Mouse (Mus musculus): ENCODE measurements around the gene Itprid1.
A peak's percentile ranks its signal among the peaks of the same experiment; 100 is the strongest.

Itprid1 gene

GRCm38 (mm10) chr6:55836650-55837320, at the start of gene Itprid1:
Itprid1 (plus strand) TSS chr6:55836895.
- DNase-seq (ENCODE audit: low spot score in 2 of 2) = no peak

- DNase-seq (ENCODE audit: low spot score in 2 of 2) = no peak
Measured at GRCm38 (mm10) chr6:55789557-55789956, 47.1 kb upstream of the Itprid1 start.

DNA sequence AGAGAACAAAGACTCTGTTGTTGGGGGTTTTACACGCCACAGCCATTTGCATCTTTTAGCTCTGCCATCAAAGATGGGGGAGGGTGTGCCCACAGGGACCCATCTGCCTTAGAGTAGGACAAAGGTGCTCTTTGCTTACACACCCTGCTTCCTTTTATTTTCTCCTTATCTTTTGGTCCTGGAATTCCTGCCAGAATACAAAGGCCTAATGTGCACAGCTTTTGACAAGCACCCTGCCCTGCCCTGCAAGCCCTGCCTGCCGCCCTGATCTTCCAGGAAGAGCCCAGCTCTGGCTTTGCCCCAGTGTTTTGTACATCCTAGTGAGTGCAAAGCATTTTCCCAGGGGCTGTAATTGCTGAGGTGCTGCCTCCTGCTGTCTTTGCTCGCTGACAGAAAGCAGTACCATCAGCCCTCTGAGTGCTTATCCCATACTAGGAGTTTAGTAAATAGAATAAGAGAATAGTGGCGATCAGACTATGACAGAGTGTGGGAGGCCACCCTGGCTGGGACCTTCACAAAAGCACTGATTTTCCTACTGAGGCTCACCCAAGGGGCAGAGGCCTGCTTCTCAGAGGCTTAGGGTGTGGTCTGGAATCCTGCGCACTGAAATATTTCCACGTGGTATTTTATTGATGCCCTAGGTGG, 44.7 kb upstream of the Itprid1 start:
- DNase-seq (ENCODE audit: low spot score in 2 of 2) = peak; percentile 47 to 58

GRCm38 (mm10) chr6:55792536-55792935, 44.2 kb upstream of the Itprid1 start:
- peak; percentile 53 to 83 for DNase-seq (ENCODE audit: low spot score in 2 of 2)

- DNase-seq (ENCODE audit: low spot score in 2 of 2) = no peak
Measured at GRCm38 (mm10) chr6:55802686-55803085, 34.0 kb upstream of the Itprid1 start.

- DNase-seq (ENCODE audit: low spot score in 2 of 2) = no peak
Measured at GRCm38 (mm10) chr6:55803357-55803756, 33.3 kb upstream of the Itprid1 start.

DNA sequence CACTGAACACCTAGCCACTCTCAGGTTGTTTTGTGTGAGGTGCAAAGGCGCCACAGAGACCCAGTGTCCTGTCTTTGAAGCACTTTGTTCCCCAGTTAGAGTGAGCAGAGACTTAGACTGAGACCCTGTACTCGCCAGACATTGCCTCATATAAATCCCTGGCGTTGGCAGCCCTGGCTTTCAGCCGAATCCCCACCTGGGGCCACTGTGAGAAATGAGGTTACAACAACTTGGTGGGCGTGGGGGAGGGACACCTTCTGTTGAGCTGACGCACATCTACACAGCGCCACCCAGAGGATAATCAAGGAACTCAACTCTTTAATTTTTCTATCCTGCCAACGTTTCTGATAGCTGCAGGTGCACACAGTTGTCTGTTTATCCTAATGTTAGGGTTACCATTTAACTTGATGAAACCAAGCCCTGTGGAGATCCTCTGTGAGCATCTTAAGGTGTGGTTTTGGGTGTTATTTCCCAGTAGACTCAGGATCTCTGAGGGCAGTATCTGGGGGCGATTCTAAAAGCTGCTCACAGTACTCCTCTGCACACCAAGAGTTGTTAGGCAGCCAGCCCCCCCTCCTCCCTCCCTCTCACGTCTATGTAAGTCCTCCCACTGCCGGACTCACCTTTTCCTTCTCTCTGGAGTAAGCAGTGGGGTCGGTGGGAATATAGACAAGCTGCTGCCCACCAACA, 32.6 kb upstream of the Itprid1 start:
- DNase-seq (ENCODE audit: low spot score in 2 of 2) = peak; percentile 80 to 81

GRCm38 (mm10) chr6:55804681-55805000, 32.1 kb upstream of the Itprid1 start:
- DNase-seq (ENCODE audit: low spot score in 2 of 2) = no peak

DNA sequence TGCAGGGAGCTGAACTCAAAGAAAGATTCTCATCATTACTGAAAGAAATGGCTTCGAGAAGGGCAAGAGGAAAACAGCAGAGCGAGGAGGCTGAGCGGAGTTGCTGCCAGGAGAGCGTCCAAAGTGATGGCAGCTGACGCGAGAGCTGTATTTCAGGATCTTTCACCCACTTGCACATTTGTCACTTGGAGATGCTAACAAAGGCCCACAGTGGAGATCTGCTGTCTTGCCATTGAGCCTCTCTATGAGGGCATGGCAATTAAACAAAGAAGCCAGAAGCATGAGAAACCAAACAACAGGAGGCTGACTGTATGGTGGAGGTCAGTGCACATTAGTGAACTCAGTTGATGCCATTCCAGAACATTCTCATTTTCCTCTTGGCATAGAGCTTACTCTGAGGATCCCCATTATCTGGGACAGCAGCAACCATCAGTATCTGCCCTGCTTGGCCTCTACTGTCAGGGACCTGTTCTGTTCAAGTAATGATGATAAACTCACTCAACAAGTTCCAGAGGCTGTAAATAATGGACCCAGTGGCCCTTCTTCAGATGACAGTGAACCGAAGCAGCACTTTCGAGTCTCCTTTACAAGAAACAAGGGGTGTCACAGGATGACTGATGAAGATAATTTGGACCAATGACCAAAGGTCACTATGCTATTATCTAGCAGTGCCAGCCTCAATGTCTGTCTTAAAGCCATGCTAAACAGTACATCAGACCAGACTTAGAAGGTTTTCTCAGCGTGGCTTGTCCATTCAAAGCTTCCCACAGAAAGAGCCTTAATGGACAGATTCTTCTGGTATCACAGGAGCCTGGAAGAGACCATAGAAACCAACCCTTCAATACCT, 31.2 kb upstream of the Itprid1 start:
- peak; percentile 45 to 66 for DNase-seq (ENCODE audit: low spot score in 2 of 2)

- no peak for DNase-seq (ENCODE audit: low spot score in 2 of 2)
Measured at GRCm38 (mm10) chr6:55806537-55806936, 30.2 kb upstream of the Itprid1 start.

DNA sequence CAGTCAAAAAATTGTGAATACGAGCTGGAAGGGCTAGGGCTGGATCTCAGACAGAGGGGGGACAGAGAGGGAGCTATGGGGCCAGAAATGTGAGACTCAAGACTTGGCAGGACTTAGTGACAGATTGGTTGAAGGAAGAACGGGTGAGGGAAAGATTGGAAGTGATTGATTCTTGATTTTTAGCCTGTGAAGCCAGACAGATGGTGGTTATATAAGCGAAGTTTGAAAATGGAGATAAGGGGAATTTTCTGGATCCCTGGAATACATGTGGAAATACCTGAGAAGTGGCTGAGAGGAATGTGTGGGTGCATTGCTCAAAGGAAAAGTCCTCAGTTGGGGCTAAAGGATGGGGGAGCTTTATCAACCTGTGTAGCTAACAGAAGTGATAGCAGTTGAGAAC, 28.0 kb upstream of the Itprid1 start:
- no peak for DNase-seq (ENCODE audit: low spot score in 2 of 2)

GRCm38 (mm10) chr6:55811153-55811552, 25.5 kb upstream of the Itprid1 start:
- DNase-seq (ENCODE audit: low spot score in 2 of 2) = peak; percentile 75 to 88

GRCm38 (mm10) chr6:55812353-55812752, 24.3 kb upstream of the Itprid1 start:
- no peak for DNase-seq (ENCODE audit: low spot score in 2 of 2)

DNA sequence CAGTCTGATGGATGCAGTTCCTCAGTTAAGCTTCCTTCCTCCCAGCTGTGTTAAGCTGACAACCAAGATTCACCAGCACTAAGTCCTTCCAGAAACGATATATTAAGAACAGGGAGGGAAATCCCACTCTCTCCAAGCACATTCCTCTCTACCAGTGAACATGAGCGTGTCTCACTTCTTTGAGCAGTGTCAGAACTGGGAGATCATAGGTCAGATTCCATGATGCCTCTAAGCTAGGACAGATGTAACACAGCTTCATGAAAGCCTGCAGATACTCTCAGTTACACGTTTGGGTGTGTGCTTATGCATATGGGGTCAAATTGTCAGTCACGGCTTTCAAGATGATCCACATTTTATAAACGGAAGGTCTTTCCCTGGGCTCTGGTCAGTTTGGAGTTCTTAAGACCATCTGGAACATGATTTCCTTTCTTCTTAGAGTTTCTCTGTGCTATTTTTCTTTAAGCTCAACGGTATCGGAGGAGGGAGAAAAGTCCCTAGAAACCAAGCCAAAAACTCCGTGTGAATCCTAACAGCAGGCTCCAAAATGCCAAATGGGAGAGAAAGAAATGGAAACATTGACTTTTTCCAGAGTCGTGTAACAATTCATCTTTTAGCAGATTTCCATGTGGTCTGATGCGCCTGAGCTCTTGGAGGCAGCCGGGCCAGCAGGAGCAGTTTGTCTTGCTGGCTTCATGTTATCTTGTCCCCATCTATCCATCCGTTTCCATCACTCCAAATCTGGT, 22.3 kb upstream of the Itprid1 start:
- no peak for DNase-seq (ENCODE audit: low spot score in 2 of 2)

GRCm38 (mm10) chr6:55816911-55817310, 19.8 kb upstream of the Itprid1 start:
- DNase-seq (ENCODE audit: low spot score in 2 of 2) = no peak

- no peak for DNase-seq (ENCODE audit: low spot score in 2 of 2)
Measured at GRCm38 (mm10) chr6:55829722-55830121, 7.0 kb upstream of the Itprid1 start.

DNA sequence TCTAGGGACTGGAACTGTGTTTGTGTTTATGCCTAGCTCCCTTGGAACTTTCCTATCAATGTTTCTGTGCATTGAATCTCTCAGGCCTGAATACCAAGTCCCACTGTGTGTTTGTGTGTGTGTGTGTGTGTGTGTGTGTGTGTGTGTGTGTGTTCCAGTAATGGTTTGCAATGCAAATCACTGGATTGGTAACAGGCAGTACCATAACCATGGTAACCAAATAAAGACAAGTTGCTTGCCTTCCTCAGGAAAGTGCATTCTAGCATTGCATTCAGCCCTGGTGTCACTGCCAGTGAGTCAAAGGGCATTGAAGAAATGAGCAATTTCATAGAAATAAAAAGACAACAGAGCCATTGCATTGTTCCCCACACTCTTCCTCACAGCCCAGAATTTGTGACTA, 15.9 kb downstream of the Itprid1 start:
- no peak for DNase-seq (ENCODE audit: low spot score in 2 of 2)

DNA sequence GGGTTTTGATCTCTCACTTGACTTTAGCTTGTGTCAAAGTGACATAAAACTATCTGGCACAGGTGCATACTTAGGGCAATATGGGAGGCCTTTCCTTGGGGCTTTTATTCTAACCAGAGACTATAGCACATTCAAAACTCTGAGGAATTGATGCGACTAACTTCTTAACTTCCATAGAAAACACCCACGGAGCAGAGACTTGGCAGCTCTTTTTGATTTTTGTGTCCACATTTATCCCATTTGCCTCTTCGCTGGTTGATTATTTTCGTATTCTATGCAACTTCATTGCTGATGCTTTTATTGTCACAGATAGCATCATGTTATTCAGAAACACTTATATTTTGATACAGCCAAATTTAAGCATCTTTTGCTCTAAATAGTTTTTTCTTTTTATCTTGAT, 19.4 kb downstream of the Itprid1 start:
- DNase-seq (ENCODE audit: low spot score in 2 of 2) = peak; percentile 27 to 42

DNA sequence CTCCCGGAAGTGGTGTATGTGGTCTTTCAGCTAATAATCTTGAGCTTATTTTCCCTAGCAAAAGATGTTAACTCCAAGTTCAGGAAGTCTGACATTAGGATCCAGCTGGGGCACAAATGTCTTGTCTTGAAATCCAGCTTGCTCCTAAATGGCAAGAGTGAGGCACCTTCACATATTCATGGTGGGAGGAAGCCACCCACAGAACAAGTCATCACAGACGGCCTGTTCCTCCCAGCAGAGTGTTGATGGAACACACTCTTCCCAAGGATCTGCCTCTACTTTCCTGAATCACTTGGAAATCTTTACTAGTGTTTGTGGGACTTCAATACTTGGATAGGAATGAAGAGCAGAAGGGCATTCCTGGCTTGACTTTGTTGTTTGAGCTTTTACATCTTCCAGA, 28.5 kb downstream of the Itprid1 start:
- no peak for DNase-seq (ENCODE audit: low spot score in 2 of 2)

GRCm38 (mm10) chr6:55879356-55879960, 42.8 kb downstream of the Itprid1 start:
- peak; percentile 27 to 35 for DNase-seq (ENCODE audit: low spot score in 2 of 2)

DNA sequence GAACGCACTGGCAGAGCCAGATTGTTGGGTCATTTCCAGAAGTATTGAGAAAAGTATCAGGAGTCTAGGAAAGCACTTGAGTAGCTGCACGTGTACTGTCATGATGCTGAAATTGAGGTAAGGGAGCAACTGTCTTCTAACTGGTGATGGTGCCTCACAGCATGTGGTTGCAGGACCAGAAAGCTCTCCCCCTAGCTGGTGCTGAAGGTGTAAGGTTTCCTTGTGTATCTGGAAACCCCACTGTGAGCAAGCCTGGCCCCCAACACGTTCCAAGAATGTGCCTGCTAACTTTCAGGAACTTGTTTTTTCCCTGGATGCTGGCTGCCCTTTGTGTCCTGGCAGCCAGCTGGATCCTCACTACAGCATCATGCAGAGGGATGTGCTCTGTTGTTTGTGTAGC, 44.2 kb downstream of the Itprid1 start:
- peak in 1 of 2 experiments; percentile 32 for DNase-seq (ENCODE audit: low spot score in 2 of 2)
